Mouse (Mus musculus): ENCODE measurements around the gene Dnajc14. TPM values are rescaled to one million over a fixed set of nuclear protein-coding genes. Genes with fewer than 3 reads are reported as not detected.
"Not testable (repeated sequence)": the region's sequence is repeated elsewhere in the genome, so short reads cannot be mapped to it uniquely, and the experiment has no call there.

The Dnajc14 gene
- total RNA-seq, 2 experiments from 2014 or later = 62.3 TPM

- H3K27ac ChIP-seq = peak overlapping the region; percentile 85
- peak overlapping the region; percentile 88 for H3K4me3 ChIP-seq
- no peak for DNase-seq (ENCODE audit: extremely low spot score in 1 of 2, low spot score in 2 of 2)
- intact Hi-C loops (cut with DNase I) = no loop called here
- no peak for TF ChIP-seq CTCF (IDR thresholded peaks at IDR 0.05)
Observed at GRCm38 (mm10) chr10:128822135-128822534, 18.3 kb downstream of the Dnajc14 start.

GRCm38 (mm10) chr10:128823087-128823486 lies 19.2 kb downstream of the Dnajc14 start:
- intact Hi-C loops (cut with DNase I); DNase-seq (ENCODE audit: extremely low spot score in 1 of 2, low spot score in 2 of 2); H3K27ac ChIP-seq: not testable (repeated sequence)
- H3K4me3 ChIP-seq = peak overlapping the region; percentile 88; the same call in 1 of the 2 replicates
- peak; percentile 26 for TF ChIP-seq CTCF (IDR thresholded peaks at IDR 0.05)

- intact Hi-C loops (cut with DNase I) = no loop called here
- H3K27ac ChIP-seq = no peak overlapping the region
- TF ChIP-seq CTCF (IDR thresholded peaks at IDR 0.05) = no peak
- no peak overlapping the region for H3K4me3 ChIP-seq
- no peak for DNase-seq (ENCODE audit: extremely low spot score in 1 of 2, low spot score in 2 of 2)
Observed at GRCm38 (mm10) chr10:128823821-128824220, 20.0 kb downstream of the Dnajc14 start.

- DNase-seq (ENCODE audit: extremely low spot score in 1 of 2, low spot score in 2 of 2) = no peak
- Histone ChIP-seq H3K27ac (no peak overlapping the region), H3K4me3 (no peak overlapping the region)
- intact Hi-C loops (cut with DNase I) = no loop called here
- peak; percentile 29 for TF ChIP-seq CTCF (IDR thresholded peaks at IDR 0.05)
Observed at GRCm38 (mm10) chr10:128837400-128837799, 33.5 kb downstream of the Dnajc14 start.

GRCm38 (mm10) chr10:128839434-128839833 lies 35.6 kb downstream of the Dnajc14 start:
- H3K4me3 ChIP-seq = no peak overlapping the region
- H3K27ac ChIP-seq = no peak overlapping the region
- no peak for DNase-seq (ENCODE audit: extremely low spot score in 1 of 2, low spot score in 2 of 2)
- intact Hi-C loops (cut with DNase I) = no loop called here
- no peak for TF ChIP-seq CTCF (IDR thresholded peaks at IDR 0.05)

GRCm38 (mm10) chr10:128840612-128841011 lies 36.8 kb downstream of the Dnajc14 start:
- DNase-seq (ENCODE audit: extremely low spot score in 1 of 2, low spot score in 2 of 2) = no peak
- Histone ChIP-seq H3K4me3 (no peak overlapping the region), H3K27ac (no peak overlapping the region)
- no peak for TF ChIP-seq CTCF (IDR thresholded peaks at IDR 0.05)
- intact Hi-C loops (cut with DNase I) = no loop called here

- DNase-seq (ENCODE audit: extremely low spot score in 1 of 2, low spot score in 2 of 2) = no peak
- intact Hi-C loops (cut with DNase I) = no loop called here
- H3K4me3 ChIP-seq = no peak overlapping the region
- TF ChIP-seq CTCF (IDR thresholded peaks at IDR 0.05) = no peak
- no peak overlapping the region for H3K27ac ChIP-seq
Observed at GRCm38 (mm10) chr10:128843260-128843659, 39.4 kb downstream of the Dnajc14 start.

GRCm38 (mm10) chr10:128845516-128845915 lies 41.7 kb downstream of the Dnajc14 start:
- DNase-seq (ENCODE audit: extremely low spot score in 1 of 2, low spot score in 2 of 2) = no peak
- intact Hi-C loops (cut with DNase I) = loop anchor here (1.0 to 5.0 kb wide), 2 partner anchors 50 to 132 kb away; no protein-coding TSS in a partner anchor
- no peak overlapping the region for H3K27ac ChIP-seq
- H3K4me3 ChIP-seq = no peak overlapping the region
- peak; percentile 72 for TF ChIP-seq CTCF (IDR thresholded peaks at IDR 0.05)

GRCm38 (mm10) chr10:128846664-128847063 lies 42.8 kb downstream of the Dnajc14 start:
- Histone ChIP-seq H3K4me3 (no peak overlapping the region), H3K27ac (no peak overlapping the region)
- no peak for TF ChIP-seq CTCF (IDR thresholded peaks at IDR 0.05)
- DNase-seq (ENCODE audit: extremely low spot score in 1 of 2, low spot score in 2 of 2) = no peak
- intact Hi-C loops (cut with DNase I) = loop anchor here (5.0 kb wide), 1 partner anchor 131 kb away; no protein-coding TSS in a partner anchor

- no peak for DNase-seq (ENCODE audit: extremely low spot score in 1 of 2, low spot score in 2 of 2)
- Histone ChIP-seq H3K4me3 (no peak overlapping the region), H3K27ac (no peak overlapping the region)
- intact Hi-C loops (cut with DNase I) = loop anchor here (5.0 kb wide), 1 partner anchor 129 kb away; no protein-coding TSS in a partner anchor
- TF ChIP-seq CTCF (IDR thresholded peaks at IDR 0.05) = no peak
Observed at GRCm38 (mm10) chr10:128848426-128848825, 44.6 kb downstream of the Dnajc14 start.

GRCm38 (mm10) chr10:128850339-128850738 lies 46.5 kb downstream of the Dnajc14 start:
- no peak for TF ChIP-seq CTCF (IDR thresholded peaks at IDR 0.05)
- Histone ChIP-seq H3K4me3 (no peak overlapping the region), H3K27ac (no peak overlapping the region)
- no peak for DNase-seq (ENCODE audit: extremely low spot score in 1 of 2, low spot score in 2 of 2)
- intact Hi-C loops (cut with DNase I) = no loop called here

GRCm38 (mm10) chr10:128861176-128861575 lies 57.3 kb downstream of the Dnajc14 start:
- intact Hi-C loops (cut with DNase I) = no loop called here
- TF ChIP-seq CTCF (IDR thresholded peaks at IDR 0.05) = no peak
- Histone ChIP-seq H3K27ac (no peak overlapping the region), H3K4me3 (no peak overlapping the region)
- DNase-seq (ENCODE audit: extremely low spot score in 1 of 2, low spot score in 2 of 2) = no peak

- peak; percentile 40 for TF ChIP-seq CTCF (IDR thresholded peaks at IDR 0.05)
- Histone ChIP-seq H3K4me3 (no peak overlapping the region), H3K27ac (no peak overlapping the region)
- intact Hi-C loops (cut with DNase I) = no loop called here
- DNase-seq (ENCODE audit: extremely low spot score in 1 of 2, low spot score in 2 of 2) = no peak
Observed at GRCm38 (mm10) chr10:128866042-128866441, 62.2 kb downstream of the Dnajc14 start.
